Mouse (Mus musculus) kidney, adult 11 months (tissue): ENCODE measurements at regions not wholly inside any gene's neighbourhood (a gene's known extent, or its start where the extent isn't known, plus 50 kb on each side); places are given as distances from the start of the nearest gene placed in this dataset.

ENCODE experiments used
- DNase-seq: peaks from one replicate; pipeline ENCODE4 v3.0.0; 2022

- no peak for DNase-seq
Measured at GRCm38 (mm10) chr10:12253274-12253673, 615.9 kb downstream of the Utrn start.

GRCm38 (mm10) chr10:12285679-12286078 lies 583.5 kb downstream of the Utrn start:
- no peak for DNase-seq

GRCm38 (mm10) chr10:12298887-12299286 lies 570.3 kb downstream of the Utrn start:
- no peak for DNase-seq

- no peak for DNase-seq
Measured at GRCm38 (mm10) chr10:12302396-12302795, 566.8 kb downstream of the Utrn start.

GRCm38 (mm10) chr10:12320311-12320710 lies 548.9 kb downstream of the Utrn start:
- no peak for DNase-seq
